ENCODE assay signal across 9 mouse cellular contexts in the genomic region with DNA sequence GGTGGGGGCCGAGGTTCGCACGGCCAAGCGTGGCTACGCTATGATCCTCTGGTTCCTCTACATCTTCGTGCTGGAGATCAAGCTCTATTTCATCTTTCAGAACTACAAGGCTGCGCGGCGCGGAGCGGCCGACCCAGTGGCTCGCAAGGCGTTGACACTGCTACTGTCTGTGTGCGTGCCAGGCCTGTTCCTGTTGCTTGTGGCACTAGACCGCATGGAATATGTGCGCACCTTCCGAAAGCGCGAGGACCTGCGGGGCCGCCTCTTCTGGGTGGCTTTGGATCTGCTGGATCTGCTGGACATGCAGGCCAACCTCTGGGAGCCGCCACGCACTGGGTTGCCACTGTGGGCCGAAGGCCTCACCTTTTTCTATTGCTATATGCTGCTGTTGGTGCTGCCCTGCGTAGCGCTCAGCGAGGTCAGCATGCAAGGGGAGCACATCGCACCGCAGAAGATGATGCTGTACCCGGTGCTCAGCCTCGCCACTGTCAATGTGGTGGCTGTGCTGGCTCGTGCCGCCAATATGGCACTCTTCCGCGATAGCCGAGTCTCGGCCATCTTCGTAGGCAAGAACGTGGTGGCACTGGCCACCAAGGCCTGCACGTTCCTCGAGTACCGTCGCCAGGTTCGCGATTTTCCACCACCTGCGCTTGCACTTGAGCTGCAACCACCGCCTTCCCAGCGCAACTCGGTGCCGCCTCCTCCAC. TPM values are rescaled to one million over a fixed set of nuclear protein-coding genes. Genes with fewer than 3 reads are reported as not detected.
A peak's percentile ranks its signal among the peaks of the same experiment; 100 is the strongest.
DNase-seq lines count a peak whose midpoint lies in the region; ATAC-seq and TF ChIP-seq lines count a peak whose summit lies in the region.
"Had no signal": no experiment of that assay in that cellular context is flagged by ENCODE, and none has a peak within 500 bp of the region (broad histone marks: within the 10 kb centered on the region; RNA-seq: fewer than 3 reads in every experiment).

No protein-coding gene starts in this region.

- WGBS in liver, embryonic 12.5 days (ENCODE audit: insufficient replicate concordance) = 65% methylated on average over 51 of the region's 51 CpGs
- 89% methylated on average over 51 of the region's 51 CpGs for WGBS in liver, postnatal 0 days (ENCODE audit: insufficient replicate concordance)
- 87% methylated on average over 51 of the region's 51 CpGs for WGBS in embryonic facial prominence, embryonic 12.5 days
- 86% methylated on average over 51 of the region's 51 CpGs for WGBS in intestine, embryonic 15.5 days
- 82% methylated on average over 50 of the region's 51 CpGs for WGBS in stomach, embryonic 15.5 days
- WGBS in kidney, adult 2 months = 89% methylated on average over 51 of the region's 51 CpGs

- H3K27ac ChIP-seq in liver, embryonic 12.5 days = no peak overlapping the region
- no peak overlapping the region for H3K27ac ChIP-seq in liver, postnatal 0 days (ENCODE audit: low read depth)
- H3K27ac ChIP-seq in embryonic facial prominence, embryonic 12.5 days = no peak overlapping the region
- no peak overlapping the region for H3K27ac ChIP-seq in intestine, embryonic 15.5 days
- H3K27ac ChIP-seq in stomach, embryonic 15.5 days = no peak overlapping the region
- no peak overlapping the region for H3K27ac ChIP-seq in kidney, adult 2 months (ENCODE audit: insufficient read depth, low read depth, low read length)

- H3K9me3 ChIP-seq in liver, embryonic 12.5 days (replicated peaks) = no peaks in the 10 kb centered on the region
- H3K9me3 ChIP-seq in liver, postnatal 0 days (ENCODE audit: low read length) = no peaks in the 10 kb centered on the region
- no peaks in the 10 kb centered on the region for H3K9me3 ChIP-seq in embryonic facial prominence, embryonic 12.5 days
- H3K9me3 ChIP-seq in intestine, embryonic 15.5 days = no peaks in the 10 kb centered on the region
- no peaks in the 10 kb centered on the region for H3K9me3 ChIP-seq in stomach, embryonic 15.5 days

- H3K4me3 ChIP-seq in liver, embryonic 12.5 days = no peak overlapping the region
- H3K4me3 ChIP-seq in liver, postnatal 0 days (ENCODE audit: low read depth, low read length) = no peak overlapping the region; the same call in 1 of the 2 replicates
- peak overlapping the region; percentile 71; the same call in 1 of the 2 replicates for H3K4me3 ChIP-seq in embryonic facial prominence, embryonic 12.5 days
- peak overlapping the region; percentile 33; the same call in 1 of the 2 replicates for H3K4me3 ChIP-seq in intestine, embryonic 15.5 days (replicated peaks)
- H3K4me3 ChIP-seq in stomach, embryonic 15.5 days (replicated peaks) = peak overlapping the region; percentile 38; the same call in 1 of the 2 replicates
- H3K4me3 ChIP-seq in kidney, adult 2 months (ENCODE audit: insufficient read depth, low read depth, low read length) = no peak overlapping the region

- no peak for TF ChIP-seq POLR2A in kidney, adult 2 months (IDR thresholded peaks at IDR 0.05; ENCODE audit: low read depth, low read length)

- no peak for TF ChIP-seq EP300 in liver, postnatal 0 days (IDR thresholded peaks at IDR 0.05; ENCODE audit: low read depth)

- H3K4me1 ChIP-seq in liver, embryonic 12.5 days = peaks cover 19% of the 10 kb centered on the region
- peaks cover 10% of the 10 kb centered on the region; the same call in 1 of the 2 replicates for H3K4me1 ChIP-seq in liver, postnatal 0 days (ENCODE audit: insufficient read depth)
- H3K4me1 ChIP-seq in embryonic facial prominence, embryonic 12.5 days = peaks cover 17% of the 10 kb centered on the region
- H3K4me1 ChIP-seq in intestine, embryonic 15.5 days (replicated peaks) = peaks cover 29% of the 10 kb centered on the region
- peaks cover 29% of the 10 kb centered on the region for H3K4me1 ChIP-seq in stomach, embryonic 15.5 days
- no peaks in the 10 kb centered on the region for H3K4me1 ChIP-seq in kidney, adult 2 months (ENCODE audit: control insufficient read depth, insufficient read depth, low read length)

- ATAC-seq in liver, embryonic 12.5 days = no peak
- no peak for ATAC-seq in liver, postnatal 0 days
- ATAC-seq in embryonic facial prominence, embryonic 12.5 days (ENCODE audit: insufficient number of reproducible peaks, insufficient read depth, low FRiP score, low TSS enrichment) = no peak
- 0 out of 2 replicates have a peak, but pooled peaks have one; percentile 6 for ATAC-seq in intestine, embryonic 15.5 days
- no peak for ATAC-seq in stomach, embryonic 15.5 days (ENCODE audit: insufficient read depth, low FRiP score, low read depth)

- H3K27me3 ChIP-seq in liver, embryonic 12.5 days (replicated peaks) = peaks cover 68% of the 10 kb centered on the region
- H3K27me3 ChIP-seq in liver, postnatal 0 days (ENCODE audit: insufficient read depth, low read length) = peaks cover 29% of the 10 kb centered on the region
- H3K27me3 ChIP-seq in embryonic facial prominence, embryonic 12.5 days = peaks cover 20% of the 10 kb centered on the region
- H3K27me3 ChIP-seq in intestine, embryonic 15.5 days (replicated peaks) = peaks cover 33% of the 10 kb centered on the region
- peaks cover 27% of the 10 kb centered on the region for H3K27me3 ChIP-seq in stomach, embryonic 15.5 days (replicated peaks)
- H3K27me3 ChIP-seq in kidney, adult 2 months (replicated peaks; ENCODE audit: control insufficient read depth, insufficient read depth, low read length) = no peaks in the 10 kb centered on the region
- H3K27me3 ChIP-seq: Patski had no signal

- H3K4me2 ChIP-seq in liver, embryonic 12.5 days = peak overlapping the region; percentile 67; the same call in 1 of the 2 replicates
- no peak overlapping the region for H3K4me2 ChIP-seq in liver, postnatal 0 days (ENCODE audit: low read depth, low read length)
- H3K4me2 ChIP-seq in embryonic facial prominence, embryonic 12.5 days (replicated peaks) = peak overlapping the region; percentile 89
- peak overlapping the region; percentile 95 for H3K4me2 ChIP-seq in intestine, embryonic 15.5 days (replicated peaks)
- peak overlapping the region; percentile 90 for H3K4me2 ChIP-seq in stomach, embryonic 15.5 days

- H3K9ac ChIP-seq in liver, embryonic 12.5 days = no peak overlapping the region
- no peak overlapping the region for H3K9ac ChIP-seq in liver, postnatal 0 days (replicated peaks)
- H3K9ac ChIP-seq in embryonic facial prominence, embryonic 12.5 days = no peak overlapping the region
- H3K9ac ChIP-seq in intestine, embryonic 15.5 days = no peak overlapping the region
- no peak overlapping the region for H3K9ac ChIP-seq in stomach, embryonic 15.5 days

- H3K36me3 ChIP-seq in liver, embryonic 12.5 days = no peaks in the 10 kb centered on the region
- no peaks in the 10 kb centered on the region for H3K36me3 ChIP-seq in liver, postnatal 0 days (replicated peaks; ENCODE audit: insufficient read depth, low read length)
- H3K36me3 ChIP-seq in embryonic facial prominence, embryonic 12.5 days = peaks cover 16% of the 10 kb centered on the region
- 0 out of 2 replicates have a peak, but pooled peaks cover 5% of the 10 kb centered on the region for H3K36me3 ChIP-seq in intestine, embryonic 15.5 days
- 0 out of 2 replicates have a peak, but pooled peaks cover 4% of the 10 kb centered on the region for H3K36me3 ChIP-seq in stomach, embryonic 15.5 days
- H3K36me3 ChIP-seq in kidney, adult 2 months (ENCODE audit: control insufficient read depth, insufficient read depth, low read length) = no peaks in the 10 kb centered on the region

- no peak for DNase-seq in liver, postnatal 0 days
- DNase-seq in right cerebral cortex, adult 18-20 months = no peak
- DNase-seq in kidney, adult 2 months = no peak
- no peak for DNase-seq in gastrocnemius, postnatal 4 days (ENCODE audit: low spot score in 2 of 2)

- TF ChIP-seq CTCF in liver, postnatal 0 days (IDR thresholded peaks at IDR 0.05; ENCODE audit: low read depth) = no peak
- TF ChIP-seq CTCF in kidney, adult 2 months (conservative IDR thresholded peaks at IDR 0.05; ENCODE audit: insufficient read depth, insufficient read length, low read depth, low read length) = no peak

RNA-seq across cellular contexts. Expression of a gene that starts 2.8 kb away (rescaled TPM):
- polyA plus RNA-seq in liver, embryonic 12.5 days (2016; fragmentation: Nextera tagmentation; extraction: Ambion mirVana) = 1.0 and 1.2 TPM in 2 replicates
- polyA plus RNA-seq in liver, postnatal 0 days (2015; fragmentation: Nextera tagmentation; extraction: Ambion mirVana) = 0.20 and 0.21 TPM in 2 replicates
- polyA plus RNA-seq in embryonic facial prominence, embryonic 12.5 days (2016; fragmentation: Nextera tagmentation; extraction: Ambion mirVana) = 17.4 and 20.4 TPM in 2 replicates
- 6.7 and 7.5 TPM in 2 replicates for polyA plus RNA-seq in intestine, embryonic 15.5 days (2015; fragmentation: Nextera tagmentation; extraction: Ambion mirVana)
- 8.4 and 10.5 TPM in 2 replicates for polyA plus RNA-seq in stomach, embryonic 15.5 days (2015; fragmentation: Nextera tagmentation; extraction: Ambion mirVana)
- polyA plus RNA-seq in kidney, adult 2 months (2012; rRNA removed) = 0.27 and 0.41 TPM in 2 replicates
- 1 to 10 TPM; 2.5 to 3.4 TPM for total RNA-seq in gastrocnemius, postnatal 4 days (2021)

RNA-seq across cellular contexts. Expression of a gene that starts 32.3 kb away (rescaled TPM):
- 18.3 and 18.5 TPM in 2 replicates for polyA plus RNA-seq in liver, embryonic 12.5 days (2016; fragmentation: Nextera tagmentation; extraction: Ambion mirVana)
- polyA plus RNA-seq in liver, postnatal 0 days (2015; fragmentation: Nextera tagmentation; extraction: Ambion mirVana) = 3.9 and 4.6 TPM in 2 replicates
- 47.2 and 49.7 TPM in 2 replicates for polyA plus RNA-seq in embryonic facial prominence, embryonic 12.5 days (2016; fragmentation: Nextera tagmentation; extraction: Ambion mirVana)
- polyA plus RNA-seq in intestine, embryonic 15.5 days (2015; fragmentation: Nextera tagmentation; extraction: Ambion mirVana) = 25.3 and 25.5 TPM in 2 replicates
- 26.0 and 32.1 TPM in 2 replicates for polyA plus RNA-seq in stomach, embryonic 15.5 days (2015; fragmentation: Nextera tagmentation; extraction: Ambion mirVana)
- polyA plus RNA-seq in kidney, adult 2 months (2012; rRNA removed) = 1.0 and 1.3 TPM in 2 replicates
- 1 to 10 TPM; 6.4 TPM for total RNA-seq in gastrocnemius, postnatal 4 days (2021)

RNA-seq across cellular contexts. Expression of a gene that starts 42.4 kb away (rescaled TPM):
- 96.9 and 99.8 TPM in 2 replicates for polyA plus RNA-seq in liver, embryonic 12.5 days (2016; fragmentation: Nextera tagmentation; extraction: Ambion mirVana)
- polyA plus RNA-seq in liver, postnatal 0 days (2015; fragmentation: Nextera tagmentation; extraction: Ambion mirVana) = 174 and 181 TPM in 2 replicates
- polyA plus RNA-seq in embryonic facial prominence, embryonic 12.5 days (2016; fragmentation: Nextera tagmentation; extraction: Ambion mirVana) = 102 and 107 TPM in 2 replicates
- polyA plus RNA-seq in intestine, embryonic 15.5 days (2015; fragmentation: Nextera tagmentation; extraction: Ambion mirVana) = 426 and 430 TPM in 2 replicates
- 312 and 313 TPM in 2 replicates for polyA plus RNA-seq in stomach, embryonic 15.5 days (2015; fragmentation: Nextera tagmentation; extraction: Ambion mirVana)
- polyA plus RNA-seq in kidney, adult 2 months (2012; rRNA removed) = 195 and 229 TPM in 2 replicates
- total RNA-seq in gastrocnemius, postnatal 4 days (2021) = 100 to 1,000 TPM; 331 to 336 TPM

RNA-seq across cellular contexts. Expression of a gene that starts 48.5 kb away (rescaled TPM):
- 52.1 and 53.5 TPM in 2 replicates for polyA plus RNA-seq in liver, embryonic 12.5 days (2016; fragmentation: Nextera tagmentation; extraction: Ambion mirVana)
- 65.1 and 67.4 TPM in 2 replicates for polyA plus RNA-seq in liver, postnatal 0 days (2015; fragmentation: Nextera tagmentation; extraction: Ambion mirVana)
- polyA plus RNA-seq in embryonic facial prominence, embryonic 12.5 days (2016; fragmentation: Nextera tagmentation; extraction: Ambion mirVana) = 78.8 and 88.4 TPM in 2 replicates
- polyA plus RNA-seq in intestine, embryonic 15.5 days (2015; fragmentation: Nextera tagmentation; extraction: Ambion mirVana) = 122 and 130 TPM in 2 replicates
- 125 and 130 TPM in 2 replicates for polyA plus RNA-seq in stomach, embryonic 15.5 days (2015; fragmentation: Nextera tagmentation; extraction: Ambion mirVana)
- 221 and 233 TPM in 2 replicates for polyA plus RNA-seq in kidney, adult 2 months (2012; rRNA removed)
- total RNA-seq in gastrocnemius, postnatal 4 days (2021) = 100 to 1,000 TPM; 141 to 153 TPM

Comparison
In these comparisons a context has a peak if more than half of its experiments do, and no peak if none do; other contexts are left out.
1. H3K4me3 ChIP-seq: peak in embryonic facial prominence, embryonic 12.5 days (single experiment), intestine, embryonic 15.5 days (single experiment) and stomach, embryonic 15.5 days (single experiment); none in liver, embryonic 12.5 days (single experiment), liver, postnatal 0 days (single experiment) and kidney, adult 2 months (single experiment).